17 mouse cellular contexts compared by ENCODE assay signal in genomic region chrX:159942569-159942968, GRCm38 (mm10). TPM values are rescaled to one million over a fixed set of nuclear protein-coding genes. Genes with fewer than 3 reads are reported as not detected.
DNase-seq lines count a peak whose midpoint lies in the region; ATAC-seq and TF ChIP-seq lines count a peak whose summit lies in the region.
"Had no signal": no experiment of that assay in that cellular context is flagged by ENCODE, and none has a peak within 500 bp of the region (broad histone marks: within the 10 kb centered on the region; RNA-seq: fewer than 3 reads in every experiment).

No protein-coding gene starts in this region.

- TF ChIP-seq CTCF in hindbrain, postnatal 0 days (IDR thresholded peaks at IDR 0.05; ENCODE audit: low read depth), result no peak

- H3K36me3 ChIP-seq in heart, embryonic 13.5 days, result no peaks in the 10 kb centered on the region
- no peaks in the 10 kb centered on the region for H3K36me3 ChIP-seq in hindbrain, postnatal 0 days (ENCODE audit: insufficient read depth, low read length)
- H3K36me3 ChIP-seq: embryonic facial prominence, embryonic 13.5 days; limb, embryonic 12.5 days; liver, embryonic 13.5 days had no signal

- 46% methylated on average over 2 of the region's 2 CpGs for WGBS in heart, embryonic 13.5 days
- WGBS in hindbrain, postnatal 0 days, result 82% methylated on average over 2 of the region's 2 CpGs

- ATAC-seq in heart, embryonic 13.5 days (ENCODE audit: extremely low read depth, insufficient number of reproducible peaks, low FRiP score, low TSS enrichment), result peak; percentile 54; the same call in 1 of the 2 replicates
- ATAC-seq in hindbrain, postnatal 0 days, result no peak
- ATAC-seq: forebrain, embryonic 14.5 days; inflammation-experienced regulatory T-cells, adult 6 months; midbrain, embryonic 16.5 days had no signal

- peak overlapping the region; percentile 45 for H3K4me2 ChIP-seq in heart, embryonic 13.5 days
- H3K4me2 ChIP-seq in hindbrain, postnatal 0 days (ENCODE audit: low read depth, low read length), result no peak overlapping the region
- H3K4me2 ChIP-seq: embryonic facial prominence, embryonic 13.5 days; limb, embryonic 12.5 days; liver, embryonic 13.5 days; lung, embryonic 14.5 days had no signal

- peak; percentile 13 for DNase-seq in gastrocnemius, postnatal 10 days
- peak; percentile 41 to 68 for DNase-seq in heart, adult 18-20 months
- peak; percentile 61 for DNase-seq in heart, postnatal 4 days
- DNase-seq in adrenal gland, postnatal 25 days, result no peak
- DNase-seq in right cerebral cortex, postnatal 4 days, result no peak
- no peak for DNase-seq in hindbrain, postnatal 0 days (ENCODE audit: low spot score)
- DNase-seq: kidney, postnatal 4 days; liver, embryonic 13.5 days; lung, embryonic 14.5 days; lung, postnatal 36 days; right cerebral cortex, postnatal 25 days had no signal

- H3K27ac ChIP-seq in heart, embryonic 13.5 days (replicated peaks), result peak overlapping the region; percentile 92
- H3K27ac ChIP-seq in hindbrain, postnatal 0 days, result no peak overlapping the region
- H3K27ac ChIP-seq: embryonic facial prominence, embryonic 13.5 days; limb, embryonic 12.5 days; liver, embryonic 13.5 days had no signal

- H3K27me3 ChIP-seq in heart, embryonic 13.5 days (replicated peaks), result no peaks in the 10 kb centered on the region
- no peaks in the 10 kb centered on the region for H3K27me3 ChIP-seq in hindbrain, postnatal 0 days (ENCODE audit: insufficient read depth, low read length)
- H3K27me3 ChIP-seq: liver, embryonic 13.5 days had no signal

- no peaks in the 10 kb centered on the region for H3K9me3 ChIP-seq in heart, embryonic 13.5 days
- H3K9me3 ChIP-seq in hindbrain, postnatal 0 days (ENCODE audit: low read length), result no peaks in the 10 kb centered on the region
- H3K9me3 ChIP-seq: embryonic facial prominence, embryonic 13.5 days; limb, embryonic 12.5 days; liver, embryonic 13.5 days had no signal

- 0 out of 2 replicates have a peak overlapping the region, but pooled peaks have one; percentile 69 for H3K9ac ChIP-seq in heart, embryonic 13.5 days
- no peak overlapping the region for H3K9ac ChIP-seq in hindbrain, postnatal 0 days (replicated peaks; ENCODE audit: low read length)
- H3K9ac ChIP-seq: embryonic facial prominence, embryonic 13.5 days; limb, embryonic 12.5 days; liver, embryonic 13.5 days; lung, embryonic 14.5 days had no signal

- H3K4me1 ChIP-seq in heart, embryonic 13.5 days, result 0 out of 2 replicates have a peak, but pooled peaks cover 13% of the 10 kb centered on the region
- H3K4me1 ChIP-seq in hindbrain, postnatal 0 days (ENCODE audit: insufficient read depth, low read length), result no peaks in the 10 kb centered on the region
- H3K4me1 ChIP-seq: embryonic facial prominence, embryonic 13.5 days; limb, embryonic 12.5 days; liver, embryonic 13.5 days had no signal

- H3K4me3 ChIP-seq in heart, embryonic 13.5 days, result peak overlapping the region; percentile 36
- H3K4me3 ChIP-seq in hindbrain, postnatal 0 days (ENCODE audit: low read length), result no peak overlapping the region
- H3K4me3 ChIP-seq: embryonic facial prominence, embryonic 13.5 days; limb, embryonic 12.5 days; liver, embryonic 13.5 days had no signal

RNA-seq across cellular contexts. Expression of gene Map3k15, which starts 45.7 kb away (rescaled TPM):
- under 1 TPM; 0.16 to 0.41 TPM for total RNA-seq in gastrocnemius, postnatal 10 days (2021)
- 1 to 10 TPM in 1 of 2 experiments, under 1 TPM in 1; 0.77 to 1.3 TPM for total RNA-seq in heart, adult 18-20 months (2021)
- polyA plus RNA-seq in heart, embryonic 13.5 days (2015; fragmentation: Nextera tagmentation; extraction: Ambion mirVana), result 0.13 TPM in 2 replicates
- total RNA-seq in heart, postnatal 4 days (2021), result under 1 TPM; 0.56 to 0.69 TPM
- total RNA-seq in adrenal gland, postnatal 25 days (2021), result 0.52 and 0.82 TPM in 2 replicates
- 0.75 and 1.6 TPM in 2 replicates for total RNA-seq in hindbrain, postnatal 0 days (2014; rRNA removed)
- 0.25 and 0.26 TPM in 2 replicates for polyA plus RNA-seq in hindbrain, postnatal 0 days (2015; fragmentation: Nextera tagmentation; extraction: Ambion mirVana)

Comparison
In these comparisons a context has a peak if more than half of its experiments do, and no peak if none do; other contexts are left out.
1. DNase-seq: peak in gastrocnemius, postnatal 10 days (single experiment), heart, adult 18-20 months (2 of 2) and heart, postnatal 4 days (single experiment); none in adrenal gland, postnatal 25 days (single experiment), right cerebral cortex, postnatal 4 days (single experiment) and hindbrain, postnatal 0 days (single experiment).